Mouse (Mus musculus): ENCODE data around the gene Creb3l2.

DNA sequence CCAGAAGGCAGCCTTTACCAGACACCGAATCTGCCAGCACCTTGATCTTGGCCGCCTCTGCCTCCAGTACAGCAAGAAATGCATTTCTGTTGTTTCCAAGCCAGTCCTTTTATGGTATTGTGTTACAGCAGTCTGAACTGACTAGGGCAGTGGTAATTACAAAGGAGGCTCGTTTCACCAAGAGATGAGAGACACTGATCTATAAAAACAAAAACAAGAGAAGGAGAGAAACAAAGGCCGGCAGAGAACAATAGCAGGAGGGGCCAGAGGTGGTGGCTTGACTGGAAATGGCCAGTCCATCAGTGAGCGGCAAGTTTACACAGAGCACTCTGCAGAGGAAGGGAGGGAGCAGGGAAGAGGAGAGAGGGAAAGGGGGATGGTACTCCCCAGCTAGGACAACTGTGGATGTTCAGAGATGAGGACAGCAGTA is 105.1 kb downstream of the Creb3l2 start:
- TF ChIP-seq CTCF (IDR thresholded peaks at IDR 0.05; ENCODE audit: control insufficient read depth, insufficient read depth, insufficient read length) (no peak), CEBPB (IDR thresholded peaks at IDR 0.05; ENCODE audit: low read depth) (no peak), MAX (IDR thresholded peaks at IDR 0.05) (no peak)
